8 mouse cellular contexts compared by ENCODE assay signal in the genomic region with DNA sequence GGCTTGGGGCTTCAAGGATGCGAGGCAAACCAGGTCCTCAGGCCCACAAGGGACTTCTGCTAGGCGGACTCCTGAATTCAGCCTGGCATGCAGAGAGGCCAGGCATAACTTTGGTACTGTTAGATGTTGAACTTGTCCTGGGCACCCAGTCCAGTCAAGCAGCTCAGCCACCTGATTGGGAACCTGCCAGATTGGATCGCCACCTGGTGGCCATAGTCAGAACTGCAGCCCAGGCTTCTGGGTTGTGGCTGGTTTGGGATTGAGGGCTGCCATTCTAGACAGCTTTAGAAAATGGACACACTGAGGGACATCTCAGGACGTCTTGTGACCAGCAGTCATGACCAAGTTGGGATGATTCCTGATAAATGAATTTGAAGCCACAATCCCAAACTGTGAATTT. TPM values are rescaled to one million over a fixed set of nuclear protein-coding genes. Genes with fewer than 3 reads are reported as not detected.
DNase-seq lines count a peak whose midpoint lies in the region; ATAC-seq and TF ChIP-seq lines count a peak whose summit lies in the region.

No protein-coding gene starts in this region.

- no peaks in the 10 kb centered on the region for H3K27me3 ChIP-seq in hindbrain, embryonic 11.5 days (ENCODE audit: control insufficient read depth, insufficient read depth, low read length)
- H3K27me3 ChIP-seq in hindbrain, embryonic 12.5 days: no peaks in the 10 kb centered on the region
- no peaks in the 10 kb centered on the region for H3K27me3 ChIP-seq in kidney, adult 2 months (replicated peaks; ENCODE audit: control insufficient read depth, insufficient read depth, low read length)
- no peaks in the 10 kb centered on the region; the same call in 1 of the 2 replicates for H3K27me3 ChIP-seq in splenic B cell, adult 2 months (ENCODE audit: control insufficient read depth, insufficient read depth, low read length, poor library complexity, severe bottlenecking)

- intact Hi-C loops in gastrocnemius, adult 2 months (cut with DNase I): loop anchor here (1.0 kb wide), 2 partner anchors 48 to 66 kb away; no protein-coding TSS in a partner anchor

- WGBS in hindbrain, embryonic 11.5 days: 30% methylated on average over 4 of the region's 4 CpGs
- WGBS in hindbrain, embryonic 12.5 days: 27% methylated on average over 4 of the region's 4 CpGs
- WGBS in kidney, adult 2 months: 21% methylated on average over 4 of the region's 4 CpGs

- H3K36me3 ChIP-seq in hindbrain, embryonic 11.5 days (ENCODE audit: control insufficient read depth, insufficient read depth, low read length): no peaks in the 10 kb centered on the region
- H3K36me3 ChIP-seq in hindbrain, embryonic 12.5 days: peaks cover 22% of the 10 kb centered on the region
- no peaks in the 10 kb centered on the region for H3K36me3 ChIP-seq in kidney, adult 2 months (ENCODE audit: control insufficient read depth, insufficient read depth, low read length)
- peaks cover 6% of the 10 kb centered on the region for H3K36me3 ChIP-seq in splenic B cell, adult 2 months (ENCODE audit: control insufficient read depth, insufficient read depth, low read length, poor library complexity, severe bottlenecking)

- TF ChIP-seq POLR2A in kidney, adult 2 months (IDR thresholded peaks at IDR 0.05; ENCODE audit: low read depth, low read length): no peak

- ATAC-seq in hindbrain, embryonic 11.5 days (ENCODE audit: low FRiP score): 0 out of 2 replicates have a peak, but pooled peaks have one; percentile 44
- no peak for ATAC-seq in hindbrain, embryonic 12.5 days (ENCODE audit: low FRiP score)

- H3K27ac ChIP-seq in hindbrain, embryonic 11.5 days (ENCODE audit: low read depth, low read length): no peak overlapping the region
- H3K27ac ChIP-seq in hindbrain, embryonic 12.5 days: no peak overlapping the region
- H3K27ac ChIP-seq in gastrocnemius, adult 2 months: no peak overlapping the region
- H3K27ac ChIP-seq in kidney, adult 2 months (ENCODE audit: insufficient read depth, low read depth, low read length): no peak overlapping the region

- H3K4me3 ChIP-seq in hindbrain, embryonic 11.5 days (ENCODE audit: low read depth, low read length): no peak overlapping the region
- H3K4me3 ChIP-seq in hindbrain, embryonic 12.5 days: no peak overlapping the region
- no peak overlapping the region for H3K4me3 ChIP-seq in gastrocnemius, adult 2 months
- H3K4me3 ChIP-seq in kidney, adult 2 months (ENCODE audit: insufficient read depth, low read depth, low read length): no peak overlapping the region

- TF ChIP-seq CTCF in gastrocnemius, adult 2 months (IDR thresholded peaks at IDR 0.05): peak; percentile 100
- TF ChIP-seq CTCF in kidney, adult 2 months (conservative IDR thresholded peaks at IDR 0.05; ENCODE audit: insufficient read depth, insufficient read length, low read depth, low read length): peak; percentile 93

- H3K4me1 ChIP-seq in hindbrain, embryonic 11.5 days (replicated peaks; ENCODE audit: control insufficient read depth, insufficient read depth, low read length): no peaks in the 10 kb centered on the region
- H3K4me1 ChIP-seq in hindbrain, embryonic 12.5 days: peaks cover 20% of the 10 kb centered on the region
- H3K4me1 ChIP-seq in kidney, adult 2 months (ENCODE audit: control insufficient read depth, insufficient read depth, low read length): peaks cover 12% of the 10 kb centered on the region

- DNase-seq in hindbrain, embryonic 11.5 days (ENCODE audit: low spot score): peak; percentile 93
- DNase-seq in cerebellum, adult 18-20 months: peak; percentile 83 to 95
- DNase-seq in gastrocnemius, adult 2 months: peak; percentile 85
- DNase-seq in kidney, adult 2 months: peak; percentile 91
- DNase-seq in liver: peak; percentile 88
- peak; percentile 72 to 80 for DNase-seq in natural killer cell, adult 2 months (ENCODE audit: low spot score in 2 of 2)
- DNase-seq in splenic B cell, adult 2 months (ENCODE audit: low read depth, low spot score): peak; percentile 86

- no peak overlapping the region for H3K9ac ChIP-seq in hindbrain, embryonic 11.5 days (ENCODE audit: low read depth, low read length)
- H3K9ac ChIP-seq in hindbrain, embryonic 12.5 days: no peak overlapping the region

- H3K9me3 ChIP-seq in hindbrain, embryonic 11.5 days (ENCODE audit: control insufficient read depth, low read length): no peaks in the 10 kb centered on the region
- H3K9me3 ChIP-seq in hindbrain, embryonic 12.5 days (replicated peaks): no peaks in the 10 kb centered on the region

- no peak overlapping the region for H3K4me2 ChIP-seq in hindbrain, embryonic 11.5 days (replicated peaks; ENCODE audit: low read depth, low read length)
- H3K4me2 ChIP-seq in hindbrain, embryonic 12.5 days (replicated peaks): no peak overlapping the region

RNA-seq across cellular contexts. Expression of gene Ccdc8, which starts 7.1 kb away (rescaled TPM):
- polyA plus RNA-seq in hindbrain, embryonic 11.5 days (2014; fragmentation: Nextera tagmentation; extraction: Ambion mirVana): 6.2 and 11.0 TPM in 2 replicates
- 9.2 and 10.4 TPM in 2 replicates for polyA plus RNA-seq in hindbrain, embryonic 12.5 days (2016; fragmentation: Nextera tagmentation; extraction: Ambion mirVana)
- 1 to 10 TPM in 1 of 2 experiments, under 1 TPM in 1; 0.74 to 1.5 TPM for total RNA-seq in gastrocnemius, adult 2 months (2021)
- polyA plus RNA-seq in kidney, adult 2 months (2012; rRNA removed): 0.81 and 1.0 TPM in 2 replicates

RNA-seq across cellular contexts. Expression of gene Gm42372, which starts 16.8 kb away (rescaled TPM):
- 1.5 and 1.7 TPM in 2 replicates for polyA plus RNA-seq in hindbrain, embryonic 11.5 days (2014; fragmentation: Nextera tagmentation; extraction: Ambion mirVana)
- 1.0 and 1.7 TPM in 2 replicates for polyA plus RNA-seq in hindbrain, embryonic 12.5 days (2016; fragmentation: Nextera tagmentation; extraction: Ambion mirVana)
- not detected for total RNA-seq in gastrocnemius, adult 2 months (2021)
- polyA plus RNA-seq in kidney, adult 2 months (2012; rRNA removed): 0.08 TPM in 1 of 2 replicates, not detected in the other

RNA-seq across cellular contexts. Expression of gene Ppp5c, which starts 28.1 kb away (rescaled TPM):
- polyA plus RNA-seq in hindbrain, embryonic 11.5 days (2014; fragmentation: Nextera tagmentation; extraction: Ambion mirVana): 96.9 and 97.3 TPM in 2 replicates
- 101 and 102 TPM in 2 replicates for polyA plus RNA-seq in hindbrain, embryonic 12.5 days (2016; fragmentation: Nextera tagmentation; extraction: Ambion mirVana)
- total RNA-seq in gastrocnemius, adult 2 months (2021): 10 to 100 TPM; 64.8 to 65.8 TPM
- polyA plus RNA-seq in kidney, adult 2 months (2012; rRNA removed): 199 and 226 TPM in 2 replicates

RNA-seq across cellular contexts. Expression of gene Pnmal1, which starts 40.2 kb away (rescaled TPM):
- 17.6 and 19.5 TPM in 2 replicates for polyA plus RNA-seq in hindbrain, embryonic 11.5 days (2014; fragmentation: Nextera tagmentation; extraction: Ambion mirVana)
- polyA plus RNA-seq in hindbrain, embryonic 12.5 days (2016; fragmentation: Nextera tagmentation; extraction: Ambion mirVana): 24.0 and 27.3 TPM in 2 replicates
- total RNA-seq in gastrocnemius, adult 2 months (2021): not detected
- polyA plus RNA-seq in kidney, adult 2 months (2012; rRNA removed): 0.01 and 0.06 TPM in 2 replicates

RNA-seq across cellular contexts. Expression of gene Pnmal2, which starts 55.2 kb away (rescaled TPM):
- 7.8 and 11.0 TPM in 2 replicates for polyA plus RNA-seq in hindbrain, embryonic 11.5 days (2014; fragmentation: Nextera tagmentation; extraction: Ambion mirVana)
- 55.6 and 60.3 TPM in 2 replicates for polyA plus RNA-seq in hindbrain, embryonic 12.5 days (2016; fragmentation: Nextera tagmentation; extraction: Ambion mirVana)
- under 1 TPM; 0.74 to 0.86 TPM for total RNA-seq in gastrocnemius, adult 2 months (2021)
- polyA plus RNA-seq in kidney, adult 2 months (2012; rRNA removed): 3.6 and 4.0 TPM in 2 replicates
